Mouse (Mus musculus) limb, embryonic 14.5 days (tissue): ENCODE measurements at regions not wholly inside any gene's neighbourhood (a gene's known extent, or its start where the extent isn't known, plus 50 kb on each side); places are given as distances from the start of the nearest gene placed in this dataset.

Experiments
- ATAC-seq: fragments of 200-750 bp; cut with Nextera tagmentation; 2 replicates; pipeline ENCODE4 v1.8.0; 2017; ENCODE audit warnings: low read depth, moderate number of reproducible peaks, moderate TSS enrichment; ENCODE audit not compliant: low FRiP score
- DNase-seq: peaks from one replicate; pipeline ENCODE4 v3.0.0-alpha.2; 2015; ENCODE audit warnings: low spot score
- H3K27ac ChIP-seq: fragments of 300-500 bp; sonication (generic); replicated peaks from 2 replicates; pipeline ENCODE4 v1.5.1; 2014; ENCODE audit warnings: low read depth, mild to moderate bottlenecking, low read length, moderate library complexity, mixed read lengths
- H3K27me3 ChIP-seq: fragments of 300-500 bp; sonication (generic); 2 replicates; pipeline ENCODE4 v1.6.1; 2014; ENCODE audit warnings: low read length, mixed read lengths; ENCODE audit not compliant: control insufficient read depth, insufficient read depth
- H3K36me3 ChIP-seq: fragments of 300-500 bp; sonication (generic); 2 replicates; pipeline ENCODE4 v1.6.1; 2014; ENCODE audit warnings: mild to moderate bottlenecking, low read length, moderate library complexity, mixed read lengths; ENCODE audit not compliant: control insufficient read depth, insufficient read depth
- H3K4me1 ChIP-seq: fragments of 300-500 bp; sonication (generic); 2 replicates; pipeline ENCODE4 v1.6.1; 2014; ENCODE audit warnings: antibody characterized with exemption, low read length, mixed read lengths; ENCODE audit not compliant: control insufficient read depth, insufficient read depth
- H3K4me2 ChIP-seq: fragments of 300-500 bp; sonication (generic); replicated peaks from 2 replicates; pipeline ENCODE4 v1.6.1; 2014; ENCODE audit warnings: low read depth, mild to moderate bottlenecking, low read length, moderate library complexity; ENCODE audit not compliant: severe bottlenecking
- H3K4me3 ChIP-seq: fragments of 300-500 bp; sonication (generic); replicated peaks from 2 replicates; pipeline ENCODE4 v1.5.1; 2014; ENCODE audit warnings: low read length
- H3K9ac ChIP-seq: fragments of 300-500 bp; sonication (generic); 2 replicates; pipeline ENCODE4 v1.6.1; 2014; ENCODE audit warnings: mild to moderate bottlenecking, low read depth, low read length, moderate library complexity; ENCODE audit not compliant: severe bottlenecking
- H3K9me3 ChIP-seq: fragments of 300-500 bp; sonication (generic); 2 replicates; pipeline ENCODE4 v1.6.1; 2016; ENCODE audit warnings: low read length; ENCODE audit not compliant: control insufficient read depth
- POLR2A ChIP-seq: fragments of 200-500 bp; IDR thresholded peaks from 2 replicates; pipeline ENCODE4 v1.8.0; 2012; ENCODE audit warnings: inconsistent platforms, mild to moderate bottlenecking, moderate library complexity, borderline replicate concordance; ENCODE audit not compliant: insufficient read depth, insufficient read length; ENCODE audit errors: extremely low read depth
- WGBS: fragments of 180-500 bp; shearing (Covaris S2); extraction: QIAGEN DNeasy Blood & Tissue Kit; methylation state at CpG from one replicate; pipeline ENCODE4 v1.1.7; 2014; 5-methylcytosine and 5-hydroxymethylcytosine counted together

DNA sequence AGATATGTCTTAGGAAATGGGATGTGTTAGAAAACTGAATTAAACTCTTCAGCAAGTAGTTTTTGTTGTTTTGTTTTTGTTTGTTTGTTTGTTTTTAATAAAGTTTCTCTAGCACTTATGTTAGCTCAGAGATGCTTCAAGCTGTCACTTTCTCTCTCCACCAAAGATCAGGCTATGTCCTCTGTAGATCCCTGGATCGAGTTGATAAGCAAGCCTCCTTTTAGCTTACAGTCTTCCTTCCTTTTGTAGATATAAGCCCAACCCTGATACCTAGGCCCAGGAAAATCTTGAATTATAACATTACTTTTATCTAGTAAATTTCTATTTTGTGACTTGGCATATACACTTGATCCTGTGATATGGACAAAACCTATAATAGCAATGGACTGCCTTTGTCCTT lies 232.0 kb downstream of the Pik3r1 start:
- Histone ChIP-seq H3K9me3 (no peaks in the 10 kb centered on the region), H3K36me3 (no peaks in the 10 kb centered on the region), H3K27me3 (no peaks in the 10 kb centered on the region), H3K4me3 (no peak overlapping the region), H3K9ac (no peak overlapping the region), H3K4me2 (no peak overlapping the region), H3K4me1 (0 out of 2 replicates have a peak, but pooled peaks cover 4% of the 10 kb centered on the region), H3K27ac (no peak overlapping the region)
- 97% methylated on average over 1 of the region's 1 CpGs for WGBS
- DNase-seq (no peak), ATAC-seq (no peak)
- TF ChIP-seq POLR2A: no peak

DNA sequence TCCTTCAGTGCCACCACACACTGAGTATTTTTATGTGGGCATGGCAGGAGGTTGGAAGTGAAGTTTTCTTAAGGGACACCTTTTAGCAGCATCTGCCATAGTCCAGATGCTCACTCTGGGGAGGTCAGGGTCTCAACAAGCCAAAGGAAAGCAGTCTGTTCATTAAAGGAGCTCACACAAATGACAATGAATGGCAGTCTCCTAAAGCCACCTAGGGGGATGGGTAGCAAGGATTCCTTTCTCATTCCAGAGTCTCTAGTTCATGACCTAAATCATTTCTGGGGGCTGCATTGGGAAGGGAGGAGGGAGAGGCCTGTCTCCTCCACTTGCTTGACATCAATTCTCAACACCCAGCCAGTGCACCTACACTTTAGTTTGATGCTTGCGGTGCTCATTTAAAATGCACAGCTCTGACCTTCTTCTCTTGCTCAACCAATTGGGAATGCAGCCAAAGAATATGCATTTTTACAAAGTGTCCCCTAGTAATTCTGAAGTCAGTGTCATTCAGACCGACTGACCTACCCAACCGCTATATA lies 232.6 kb downstream of the Pik3r1 start:
- 84% methylated on average over 3 of the region's 3 CpGs for WGBS
- no peak overlapping the region for H3K9ac ChIP-seq
- no peaks in the 10 kb centered on the region for H3K27me3 ChIP-seq
- H3K27ac ChIP-seq: no peak overlapping the region
- no peak overlapping the region for H3K4me3 ChIP-seq
- no peak for DNase-seq
- 0 out of 2 replicates have a peak, but pooled peaks cover 1% of the 10 kb centered on the region for H3K4me1 ChIP-seq
- H3K4me2 ChIP-seq: no peak overlapping the region
- TF ChIP-seq POLR2A: no peak
- H3K9me3 ChIP-seq: no peaks in the 10 kb centered on the region
- H3K36me3 ChIP-seq: no peaks in the 10 kb centered on the region
- ATAC-seq: no peak

DNA sequence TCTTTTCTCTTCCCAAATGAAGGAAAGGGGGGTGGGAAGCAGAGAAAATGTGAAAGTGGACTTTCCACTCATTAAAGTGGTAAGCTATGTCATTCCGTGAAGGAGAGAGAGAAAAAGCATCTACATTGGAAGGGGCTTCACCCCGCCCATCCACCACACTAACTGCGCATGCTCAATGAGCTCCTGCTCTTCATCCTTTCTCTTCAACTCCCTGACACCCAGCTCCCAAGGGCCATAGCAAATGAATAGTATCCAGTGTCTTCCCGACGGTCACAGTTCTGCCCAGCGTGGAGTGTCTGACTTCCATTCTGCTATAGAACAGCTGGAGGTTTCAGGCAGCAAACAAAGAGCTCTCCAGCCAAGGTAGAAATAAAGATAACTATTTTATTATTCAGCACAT lies 233.5 kb downstream of the Pik3r1 start:
- H3K4me1 ChIP-seq: no peaks in the 10 kb centered on the region
- ATAC-seq (no peak), DNase-seq (no peak)
- no peak overlapping the region for H3K9ac ChIP-seq
- H3K4me3 ChIP-seq: no peak overlapping the region
- H3K27me3 ChIP-seq: no peaks in the 10 kb centered on the region
- H3K4me2 ChIP-seq: no peak overlapping the region
- no peak for TF ChIP-seq POLR2A
- no peaks in the 10 kb centered on the region for H3K36me3 ChIP-seq
- no peak overlapping the region for H3K27ac ChIP-seq
- H3K9me3 ChIP-seq: no peaks in the 10 kb centered on the region
- WGBS: 66% methylated on average over 6 of the region's 6 CpGs

DNA sequence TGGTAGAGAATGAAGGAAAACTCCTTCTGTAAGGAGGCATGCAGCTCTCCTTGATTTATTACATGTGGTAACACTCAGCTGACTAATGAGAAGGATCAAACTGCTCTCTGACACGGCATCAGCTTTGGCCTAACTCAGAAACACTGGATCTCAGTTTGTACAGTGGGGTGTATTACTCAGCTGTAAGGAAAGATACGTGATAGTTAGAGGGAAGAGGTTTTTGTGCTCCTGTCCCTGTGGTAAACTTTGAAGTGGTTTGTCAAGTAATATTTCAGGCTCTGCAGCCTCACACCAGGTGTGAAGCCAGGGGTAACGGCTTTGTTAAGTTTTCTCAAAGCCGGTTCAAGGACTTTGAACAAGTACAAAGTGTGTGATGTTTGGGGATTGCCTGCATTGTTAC lies 235.1 kb downstream of the Pik3r1 start:
- no peak for TF ChIP-seq POLR2A
- DNase-seq (no peak), ATAC-seq (no peak)
- Histone ChIP-seq H3K4me1 (no peaks in the 10 kb centered on the region), H3K4me3 (no peak overlapping the region), H3K9me3 (no peaks in the 10 kb centered on the region), H3K27me3 (no peaks in the 10 kb centered on the region), H3K9ac (no peak overlapping the region), H3K4me2 (no peak overlapping the region), H3K36me3 (no peaks in the 10 kb centered on the region), H3K27ac (no peak overlapping the region)
- 40% methylated on average over 4 of the region's 4 CpGs for WGBS

DNA sequence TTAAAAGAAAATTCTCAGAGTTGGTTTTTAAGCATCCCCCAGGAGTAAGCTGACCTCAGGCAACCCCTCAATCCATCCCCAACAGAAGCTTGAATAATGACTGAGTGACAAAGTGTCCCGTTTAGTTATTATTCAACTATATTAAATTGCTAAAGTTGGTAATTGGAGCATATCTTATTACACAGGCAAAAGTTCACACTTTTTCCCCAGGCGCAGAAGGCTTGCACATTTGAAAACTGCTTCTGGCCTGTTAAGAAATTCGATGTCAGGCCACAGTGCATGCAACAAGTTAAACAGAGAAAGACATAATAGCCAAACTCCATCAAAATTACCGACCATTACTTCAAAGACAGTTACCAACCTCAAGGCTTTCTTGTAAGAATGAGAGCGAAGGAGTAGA lies 240.3 kb downstream of the Pik3r1 start:
- no peak overlapping the region for H3K9ac ChIP-seq
- WGBS: 68% methylated on average over 5 of the region's 5 CpGs
- H3K4me1 ChIP-seq: no peaks in the 10 kb centered on the region
- DNase-seq (no peak), ATAC-seq (no peak)
- no peaks in the 10 kb centered on the region for H3K36me3 ChIP-seq
- no peaks in the 10 kb centered on the region for H3K9me3 ChIP-seq
- H3K27me3 ChIP-seq: no peaks in the 10 kb centered on the region
- no peak overlapping the region for H3K27ac ChIP-seq
- H3K4me2 ChIP-seq: no peak overlapping the region
- no peak overlapping the region for H3K4me3 ChIP-seq
- no peak for TF ChIP-seq POLR2A

GRCm38 (mm10) chr13:101524781-101525180 lies 243.2 kb downstream of the Pik3r1 start:
- no peaks in the 10 kb centered on the region for H3K4me1 ChIP-seq
- H3K9me3 ChIP-seq: no peaks in the 10 kb centered on the region
- no peak overlapping the region for H3K27ac ChIP-seq
- no peak overlapping the region for H3K9ac ChIP-seq
- 86% methylated on average over 3 of the region's 3 CpGs for WGBS
- H3K4me3 ChIP-seq: no peak overlapping the region
- no peaks in the 10 kb centered on the region for H3K27me3 ChIP-seq
- DNase-seq (no peak), ATAC-seq (no peak)
- H3K36me3 ChIP-seq: no peaks in the 10 kb centered on the region
- TF ChIP-seq POLR2A: no peak
- H3K4me2 ChIP-seq: no peak overlapping the region
